Mouse (Mus musculus) small intestine, adult 2 months (tissue): Measurements from ENCODE around the gene Gypa.

ENCODE experiments used
- CTCF ChIP-seq: fragments of 200-500 bp; IDR thresholded peaks from 2 replicates; pipeline ENCODE4 v1.5.1; 2012; ENCODE audit warnings: low read depth, mild to moderate bottlenecking, control low read depth, inconsistent platforms, low read length, moderate library complexity, mixed read lengths; ENCODE audit not compliant: insufficient replicate concordance, insufficient read length; ENCODE audit errors: extremely low read depth
- POLR2A ChIP-seq: fragments of 200-500 bp; IDR thresholded peaks from 2 replicates; pipeline ENCODE4 v1.6.1; 2012; ENCODE audit warnings: low read depth, mild to moderate bottlenecking, control low read depth, inconsistent platforms, low read length, moderate library complexity

DNA sequence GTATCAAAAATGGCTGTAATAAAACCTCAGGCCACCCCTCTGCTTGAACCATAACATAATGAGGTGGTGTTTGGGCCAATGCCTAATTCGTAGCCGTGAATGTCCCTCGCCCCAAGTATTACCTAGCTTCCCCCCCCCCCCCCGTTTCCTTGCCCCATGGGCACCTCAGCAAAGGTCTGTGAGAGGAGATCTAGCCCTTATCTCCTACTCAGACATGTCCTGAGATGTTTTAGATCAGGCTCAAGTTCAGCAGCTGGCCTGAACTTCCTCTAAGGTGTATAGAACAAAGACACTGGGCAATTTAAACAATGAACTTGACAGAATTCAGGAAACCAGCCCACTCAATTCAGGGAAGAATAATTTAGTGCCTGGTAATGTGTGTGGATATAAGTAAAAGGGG, 3.7 kb downstream of the Gypa start:
- TF ChIP-seq CTCF (no peak), POLR2A (no peak)
